Comparison of ENCODE assay signal across 20 mouse cellular contexts in the genomic region with DNA sequence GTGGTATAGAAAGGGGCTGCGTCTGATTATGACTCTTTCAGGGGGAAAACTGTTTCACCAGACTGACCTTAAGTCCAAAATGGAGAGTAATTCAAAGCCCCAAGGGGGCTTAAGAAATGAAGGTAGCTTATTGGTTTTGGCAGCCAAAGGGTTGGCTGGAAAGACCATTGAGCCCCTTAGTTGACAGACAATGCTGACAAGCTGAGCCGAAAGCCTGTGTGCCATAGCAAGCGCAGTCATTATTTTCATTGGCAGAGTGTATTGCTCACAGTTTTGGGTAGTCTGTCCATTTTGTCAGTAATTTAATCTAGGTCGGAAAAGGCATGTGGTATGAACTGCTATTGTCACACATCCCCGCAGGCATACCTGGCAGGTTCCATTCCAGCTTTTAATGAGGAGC. TPM values are rescaled to one million over a fixed set of nuclear protein-coding genes. Genes with fewer than 3 reads are reported as not detected.
A peak's percentile ranks its signal among the peaks of the same experiment; 100 is the strongest.
DNase-seq lines count a peak whose midpoint lies in the region; ATAC-seq and TF ChIP-seq lines count a peak whose summit lies in the region.
"Had no signal": no experiment of that assay in that cellular context is flagged by ENCODE, and none has a peak within 500 bp of the region (broad histone marks: within the 10 kb centered on the region; RNA-seq: fewer than 3 reads in every experiment).

No protein-coding gene starts in this region.

- peak overlapping the region; percentile 22 for H3K4me2 ChIP-seq in forebrain, embryonic 13.5 days
- no peak overlapping the region for H3K4me2 ChIP-seq in forebrain, embryonic 16.5 days (ENCODE audit: low read length)
- H3K4me2 ChIP-seq in limb, embryonic 12.5 days: peak overlapping the region; percentile 13; the same call in 1 of the 2 replicates
- H3K4me2 ChIP-seq in limb, embryonic 14.5 days (replicated peaks; ENCODE audit: low read depth, low read length, severe bottlenecking): peak overlapping the region; percentile 5; the same call in 1 of the 2 replicates
- H3K4me2 ChIP-seq: embryonic facial prominence, embryonic 15.5 days; heart, embryonic 12.5 days; hindbrain, embryonic 12.5 days had no signal

- no peaks in the 10 kb centered on the region for H3K9me3 ChIP-seq in forebrain, embryonic 13.5 days (replicated peaks)
- no peaks in the 10 kb centered on the region for H3K9me3 ChIP-seq in forebrain, embryonic 16.5 days (ENCODE audit: control insufficient read depth, low read length)
- H3K9me3 ChIP-seq in limb, embryonic 12.5 days: no peaks in the 10 kb centered on the region
- no peaks in the 10 kb centered on the region for H3K9me3 ChIP-seq in limb, embryonic 10.5 days (replicated peaks)
- no peaks in the 10 kb centered on the region for H3K9me3 ChIP-seq in limb, embryonic 14.5 days (ENCODE audit: control insufficient read depth, low read length)
- H3K9me3 ChIP-seq: embryonic facial prominence, embryonic 15.5 days; heart, embryonic 12.5 days; hindbrain, embryonic 12.5 days had no signal

- no peak overlapping the region for H3K9ac ChIP-seq in forebrain, embryonic 13.5 days
- H3K9ac ChIP-seq in forebrain, embryonic 16.5 days (replicated peaks; ENCODE audit: low read depth, low read length): no peak overlapping the region
- H3K9ac ChIP-seq in limb, embryonic 12.5 days (replicated peaks): no peak overlapping the region
- no peak overlapping the region for H3K9ac ChIP-seq in limb, embryonic 14.5 days (ENCODE audit: low read depth, low read length, severe bottlenecking)
- H3K9ac ChIP-seq: embryonic facial prominence, embryonic 15.5 days; heart, embryonic 12.5 days; hindbrain, embryonic 12.5 days had no signal

- 22% methylated on average over 5 of the region's 5 CpGs for WGBS in forebrain, embryonic 13.5 days
- WGBS in forebrain, embryonic 16.5 days: 19% methylated on average over 5 of the region's 5 CpGs
- 43% methylated on average over 5 of the region's 5 CpGs for WGBS in limb, embryonic 12.5 days
- WGBS in limb, embryonic 10.5 days: 87% methylated on average over 5 of the region's 5 CpGs
- WGBS in limb, embryonic 14.5 days: 27% methylated on average over 5 of the region's 5 CpGs

- DNase-seq in limb, embryonic 10.5 days (ENCODE audit: low spot score): no peak
- peak; percentile 24 for DNase-seq in Muller cell, postnatal 12 days (ENCODE audit: inconsistent ontology term)
- DNase-seq in limb, embryonic 14.5 days (ENCODE audit: low spot score): no peak
- DNase-seq: adrenal gland, postnatal 14 days; cerebellum, adult 18-20 months; cerebellum, adult 9-11 months; cerebellum, postnatal 36 days; gastrocnemius, postnatal 14 days; heart, postnatal 4 days had no signal

- no peak for ATAC-seq in forebrain, embryonic 13.5 days
- no peak for ATAC-seq in forebrain, embryonic 16.5 days
- no peak for ATAC-seq in limb, embryonic 12.5 days (ENCODE audit: insufficient number of reproducible peaks, insufficient read depth, low FRiP score, low TSS enrichment, low read depth)
- ATAC-seq in limb, embryonic 14.5 days (ENCODE audit: low FRiP score, low read depth): no peak
- ATAC-seq in megakaryocyte-erythroid progenitor cell, adult 5-6 weeks (replicated peaks; ENCODE audit: low FRiP score, low TSS enrichment, poor library complexity, severe bottlenecking): no peak
- ATAC-seq: activated CD4-positive, CD25-positive, alpha-beta regulatory T cell, adult 4 months; hindbrain, embryonic 16.5 days; Patski had no signal

- H3K27me3 ChIP-seq in forebrain, embryonic 13.5 days: no peaks in the 10 kb centered on the region
- no peaks in the 10 kb centered on the region for H3K27me3 ChIP-seq in forebrain, embryonic 16.5 days (replicated peaks; ENCODE audit: control insufficient read depth, insufficient read depth, low read length)
- peaks cover 5% of the 10 kb centered on the region for H3K27me3 ChIP-seq in limb, embryonic 12.5 days
- H3K27me3 ChIP-seq in limb, embryonic 10.5 days (ENCODE audit: low read depth, poor library complexity, severe bottlenecking): no peaks in the 10 kb centered on the region
- no peaks in the 10 kb centered on the region for H3K27me3 ChIP-seq in limb, embryonic 14.5 days (ENCODE audit: control insufficient read depth, insufficient read depth, low read length)
- H3K27me3 ChIP-seq: heart, embryonic 12.5 days; hindbrain, embryonic 12.5 days; Patski had no signal

- no peak for TF ChIP-seq POLR2A in limb, embryonic 14.5 days (IDR thresholded peaks at IDR 0.05; ENCODE audit: borderline replicate concordance, extremely low read depth, insufficient read depth, insufficient read length)

- H3K4me1 ChIP-seq in forebrain, embryonic 13.5 days: peaks cover 57% of the 10 kb centered on the region
- peaks cover 31% of the 10 kb centered on the region for H3K4me1 ChIP-seq in forebrain, embryonic 16.5 days (replicated peaks; ENCODE audit: control insufficient read depth, insufficient read depth, low read length)
- H3K4me1 ChIP-seq in limb, embryonic 12.5 days (replicated peaks): peaks cover 46% of the 10 kb centered on the region
- peaks cover 35% of the 10 kb centered on the region for H3K4me1 ChIP-seq in limb, embryonic 10.5 days
- H3K4me1 ChIP-seq in limb, embryonic 14.5 days (ENCODE audit: control insufficient read depth, insufficient read depth, low read length): peaks cover 15% of the 10 kb centered on the region

- H3K27ac ChIP-seq in forebrain, embryonic 13.5 days: 0 out of 2 replicates have a peak overlapping the region, but pooled peaks have one; percentile 22
- no peak overlapping the region for H3K27ac ChIP-seq in forebrain, embryonic 16.5 days (ENCODE audit: low read length)
- H3K27ac ChIP-seq in limb, embryonic 12.5 days: no peak overlapping the region
- H3K27ac ChIP-seq in limb, embryonic 10.5 days: no peak overlapping the region
- no peak overlapping the region for H3K27ac ChIP-seq in limb, embryonic 14.5 days (replicated peaks; ENCODE audit: low read depth, low read length)
- H3K27ac ChIP-seq: embryonic facial prominence, embryonic 15.5 days; hindbrain, embryonic 12.5 days had no signal

- no peaks in the 10 kb centered on the region for H3K36me3 ChIP-seq in forebrain, embryonic 13.5 days (ENCODE audit: poor library complexity, severe bottlenecking)
- H3K36me3 ChIP-seq in forebrain, embryonic 16.5 days (ENCODE audit: control insufficient read depth, insufficient read depth): no peaks in the 10 kb centered on the region
- no peaks in the 10 kb centered on the region for H3K36me3 ChIP-seq in limb, embryonic 12.5 days
- H3K36me3 ChIP-seq in limb, embryonic 10.5 days: no peaks in the 10 kb centered on the region
- no peaks in the 10 kb centered on the region for H3K36me3 ChIP-seq in limb, embryonic 14.5 days (ENCODE audit: control insufficient read depth, insufficient read depth, low read length)
- H3K36me3 ChIP-seq: embryonic facial prominence, embryonic 15.5 days; heart, embryonic 12.5 days; hindbrain, embryonic 12.5 days had no signal

- no peak overlapping the region for H3K4me3 ChIP-seq in forebrain, embryonic 13.5 days
- no peak overlapping the region for H3K4me3 ChIP-seq in forebrain, embryonic 16.5 days (replicated peaks; ENCODE audit: low read length)
- H3K4me3 ChIP-seq in limb, embryonic 12.5 days (replicated peaks): no peak overlapping the region
- H3K4me3 ChIP-seq in limb, embryonic 10.5 days: no peak overlapping the region
- no peak overlapping the region for H3K4me3 ChIP-seq in limb, embryonic 14.5 days (replicated peaks; ENCODE audit: low read length)
- H3K4me3 ChIP-seq: embryonic facial prominence, embryonic 15.5 days; erythroblast, embryonic 14.5 days; heart, embryonic 12.5 days; hindbrain, embryonic 12.5 days had no signal

RNA-seq across cellular contexts. Expression of a gene that starts 56.2 kb away (rescaled TPM):
- polyA plus RNA-seq in forebrain, embryonic 13.5 days (2015; fragmentation: Nextera tagmentation; extraction: Ambion mirVana): 140 TPM in 2 replicates
- 214 and 256 TPM in 2 replicates for polyA plus RNA-seq in forebrain, embryonic 16.5 days (2015; fragmentation: Nextera tagmentation; extraction: Ambion mirVana)
- 46.5 and 46.6 TPM in 2 replicates for polyA plus RNA-seq in limb, embryonic 12.5 days (2016; fragmentation: Nextera tagmentation; extraction: Ambion mirVana)
- 49.1 and 51.3 TPM in 2 replicates for polyA plus RNA-seq in limb, embryonic 10.5 days (2016; fragmentation: Nextera tagmentation; extraction: Ambion mirVana)
- polyA plus RNA-seq in limb, embryonic 14.5 days (2012; rRNA removed): 15.4 and 16.7 TPM in 2 replicates
- polyA plus RNA-seq in limb, embryonic 14.5 days (2014; fragmentation: Nextera tagmentation; extraction: Ambion mirVana): 37.5 and 46.2 TPM in 2 replicates
- not detected in 2 replicates for total RNA-seq in megakaryocyte-erythroid progenitor cell, adult 5-6 weeks (2014; fragmentation: Nextera tagmentation)
- total RNA-seq in megakaryocyte-erythroid progenitor cell, adult 5-6 weeks (2017): not detected in 2 replicates
